Comparison of ENCODE assay signal across 10 mouse cellular contexts in the genomic region with DNA sequence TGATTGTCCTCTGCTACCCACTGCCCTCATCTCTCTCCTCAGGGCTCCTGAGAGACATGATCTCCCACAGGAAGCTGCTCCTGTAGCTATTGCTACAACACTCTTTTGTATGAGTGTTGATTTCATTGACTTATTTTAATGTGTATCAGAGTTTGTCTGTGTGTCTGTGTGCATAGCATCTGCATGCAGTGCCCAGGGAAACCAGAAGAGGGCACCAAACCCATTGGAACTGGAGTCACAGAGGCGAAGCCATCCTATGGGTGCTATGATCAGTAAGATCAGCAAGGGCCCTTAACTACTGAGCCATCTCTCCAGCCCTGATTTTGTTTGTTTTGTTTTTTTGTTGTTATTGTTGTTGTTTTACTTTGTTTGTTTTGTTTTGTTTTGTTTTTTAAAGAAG. TPM values are rescaled to one million over a fixed set of nuclear protein-coding genes. Genes with fewer than 3 reads are reported as not detected.
DNase-seq lines count a peak whose midpoint lies in the region; ATAC-seq and TF ChIP-seq lines count a peak whose summit lies in the region.
"Had no signal": no experiment of that assay in that cellular context is flagged by ENCODE, and none has a peak within 500 bp of the region (broad histone marks: within the 10 kb centered on the region; RNA-seq: fewer than 3 reads in every experiment).

No protein-coding gene starts in this region.

- H3K36me3 ChIP-seq in midbrain, embryonic 14.5 days (ENCODE audit: control insufficient read depth, insufficient read depth, low read length) = no peaks in the 10 kb centered on the region
- H3K36me3 ChIP-seq in midbrain, embryonic 13.5 days = no peaks in the 10 kb centered on the region

- intact Hi-C loops in gastrocnemius, adult 2 months (cut with DNase I) = no loop called here

- H3K4me3 ChIP-seq in gastrocnemius, adult 2 months = no peak overlapping the region
- no peak overlapping the region for H3K4me3 ChIP-seq in midbrain, embryonic 14.5 days (replicated peaks; ENCODE audit: low read depth, low read length)
- H3K4me3 ChIP-seq in midbrain, embryonic 13.5 days (replicated peaks) = no peak overlapping the region

- H3K27ac ChIP-seq in gastrocnemius, adult 2 months = no peak overlapping the region
- H3K27ac ChIP-seq in midbrain, embryonic 14.5 days (replicated peaks; ENCODE audit: low read depth, low read length) = no peak overlapping the region
- H3K27ac ChIP-seq in midbrain, embryonic 13.5 days = no peak overlapping the region

- no peaks in the 10 kb centered on the region for H3K4me1 ChIP-seq in midbrain, embryonic 14.5 days (ENCODE audit: control insufficient read depth, insufficient read depth, low read length)
- H3K4me1 ChIP-seq in midbrain, embryonic 13.5 days (replicated peaks) = no peaks in the 10 kb centered on the region

- TF ChIP-seq CTCF in gastrocnemius, adult 2 months (IDR thresholded peaks at IDR 0.05) = peak; percentile 70

- ATAC-seq in midbrain, embryonic 14.5 days (ENCODE audit: low FRiP score, low TSS enrichment) = no peak
- no peak for ATAC-seq in midbrain, embryonic 13.5 days
- peak; percentile 90 for ATAC-seq in neutrophil, adult 5-6 weeks (ENCODE audit: extremely low read depth, insufficient number of reproducible peaks, low FRiP score, poor library complexity, severe bottlenecking)

- H3K27me3 ChIP-seq in midbrain, embryonic 14.5 days (ENCODE audit: control insufficient read depth, insufficient read depth, low read length) = no peaks in the 10 kb centered on the region
- H3K27me3 ChIP-seq in midbrain, embryonic 13.5 days = 0 out of 2 replicates have a peak, but pooled peaks cover 2% of the 10 kb centered on the region

- H3K9ac ChIP-seq in midbrain, embryonic 14.5 days (replicated peaks; ENCODE audit: low read length) = no peak overlapping the region
- H3K9ac ChIP-seq in midbrain, embryonic 13.5 days (replicated peaks) = no peak overlapping the region

- peak; percentile 42 for DNase-seq in gastrocnemius, adult 2 months
- no peak for DNase-seq in gastrocnemius, postnatal 25 days
- peak; percentile 49 for DNase-seq in midbrain, embryonic 14.5 days
- DNase-seq in adrenal gland, postnatal 25 days = peak; percentile 54
- peak; percentile 77 for DNase-seq in induced T-regulatory cell, adult 2 months (ENCODE audit: low read depth)
- no peak for DNase-seq in layer of hippocampus, adult 18-20 months (ENCODE audit: low spot score in 2 of 2)

- WGBS in midbrain, embryonic 14.5 days = 28% methylated on average over 1 of the region's 1 CpGs
- 32% methylated on average over 1 of the region's 1 CpGs for WGBS in midbrain, embryonic 13.5 days

- H3K9me3 ChIP-seq in midbrain, embryonic 14.5 days (ENCODE audit: control insufficient read depth, low read length) = no peaks in the 10 kb centered on the region
- no peaks in the 10 kb centered on the region for H3K9me3 ChIP-seq in midbrain, embryonic 13.5 days

- H3K4me2 ChIP-seq in midbrain, embryonic 14.5 days (ENCODE audit: low read length) = no peak overlapping the region
- no peak overlapping the region for H3K4me2 ChIP-seq in midbrain, embryonic 13.5 days (replicated peaks)

RNA-seq across cellular contexts. Expression of gene Car6, which starts 7.2 kb away (rescaled TPM):
- not detected for total RNA-seq in gastrocnemius, adult 2 months (2021)
- not detected for total RNA-seq in gastrocnemius, postnatal 25 days (2021)
- polyA plus RNA-seq in midbrain, embryonic 14.5 days (2014; fragmentation: Nextera tagmentation; extraction: Ambion mirVana) = 0.32 TPM in 1 of 2 replicates, not detected in the other
- not detected in 2 replicates for polyA plus RNA-seq in midbrain, embryonic 13.5 days (2015; fragmentation: Nextera tagmentation; extraction: Ambion mirVana)
- total RNA-seq in adrenal gland, postnatal 25 days (2021) = 1.1 and 1.3 TPM in 2 replicates
- total RNA-seq in neutrophil, adult 5-6 weeks (2017) = not detected in 2 replicates
- total RNA-seq in layer of hippocampus, adult 18-20 months (2021) = not detected
- polyA plus RNA-seq: embryonic facial prominence, embryonic 14.5 days had no signal

RNA-seq across cellular contexts. Expression of gene Eno1, which starts 42.6 kb away (rescaled TPM):
- total RNA-seq in gastrocnemius, adult 2 months (2021) = 10 to 100 TPM; 68.1 to 92.0 TPM
- total RNA-seq in gastrocnemius, postnatal 25 days (2021) = 100 to 1,000 TPM; 112 to 141 TPM
- polyA plus RNA-seq in midbrain, embryonic 14.5 days (2014; fragmentation: Nextera tagmentation; extraction: Ambion mirVana) = 935 and 972 TPM in 2 replicates
- polyA plus RNA-seq in midbrain, embryonic 13.5 days (2015; fragmentation: Nextera tagmentation; extraction: Ambion mirVana) = 945 and 955 TPM in 2 replicates
- total RNA-seq in adrenal gland, postnatal 25 days (2021) = 428 and 430 TPM in 2 replicates
- 334 and 375 TPM in 2 replicates for total RNA-seq in neutrophil, adult 5-6 weeks (2017)
- total RNA-seq in layer of hippocampus, adult 18-20 months (2021) = 100 to 1,000 TPM; 421 to 451 TPM

RNA-seq across cellular contexts. Expression of gene Slc2a7, which starts 45.1 kb away (rescaled TPM):
- not detected for total RNA-seq in gastrocnemius, adult 2 months (2021)
- not detected for total RNA-seq in gastrocnemius, postnatal 25 days (2021)
- polyA plus RNA-seq in midbrain, embryonic 14.5 days (2014; fragmentation: Nextera tagmentation; extraction: Ambion mirVana) = not detected in 2 replicates
- polyA plus RNA-seq in midbrain, embryonic 13.5 days (2015; fragmentation: Nextera tagmentation; extraction: Ambion mirVana) = not detected in 2 replicates
- total RNA-seq in adrenal gland, postnatal 25 days (2021) = not detected in 2 replicates
- total RNA-seq in neutrophil, adult 5-6 weeks (2017) = not detected in 2 replicates
- total RNA-seq in layer of hippocampus, adult 18-20 months (2021) = not detected
- polyA plus RNA-seq: embryonic facial prominence, embryonic 14.5 days; limb, embryonic 14.5 days had no signal

Comparison
In these comparisons a context has a peak if more than half of its experiments do, and no peak if none do; other contexts are left out.
1. DNase-seq: peak in gastrocnemius, adult 2 months (single experiment), midbrain, embryonic 14.5 days (single experiment), adrenal gland, postnatal 25 days (single experiment) and induced T-regulatory cell, adult 2 months (single experiment); none in gastrocnemius, postnatal 25 days (single experiment) and layer of hippocampus, adult 18-20 months (0 of 2).